Mouse (Mus musculus) bone marrow macrophage, adult 2 months (primary cell): ENCODE data around the gene Sept9.

Source experiments
- CTCF ChIP-seq: IDR thresholded peaks from 2 replicates; pipeline ENCODE4 v1.5.1; 2012; ENCODE audit warnings: low read depth, mild to moderate bottlenecking, low read length, moderate library complexity
- POLR2A ChIP-seq: IDR thresholded peaks from 2 replicates; pipeline ENCODE4 v1.6.1; 2012; ENCODE audit warnings: mild to moderate bottlenecking, low read depth, low read length, borderline replicate concordance

DNA sequence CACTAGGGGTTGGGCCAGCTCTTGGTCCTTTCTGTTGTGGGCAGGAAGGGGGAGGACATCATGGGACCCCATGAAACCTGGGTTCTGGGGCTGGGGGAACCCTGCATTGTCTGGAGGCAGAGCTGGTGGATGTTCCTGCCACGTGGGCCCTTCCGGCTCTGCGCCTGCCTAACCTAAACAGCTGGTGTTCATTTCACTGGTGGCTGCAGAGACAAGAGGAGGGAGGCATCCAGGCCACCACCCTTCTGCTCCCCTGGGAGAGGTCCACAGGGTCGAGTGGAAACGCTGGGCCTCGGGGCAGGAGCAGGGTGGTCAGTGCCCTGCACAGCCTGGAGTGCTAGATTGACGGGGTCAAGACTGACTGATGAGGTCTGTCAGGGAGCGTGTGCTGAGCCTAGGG lies 89.3 kb downstream of the Sept9 start:
- TF ChIP-seq POLR2A (no peak), CTCF (no peak)
